Mouse (Mus musculus) CH12.LX (cell line): ENCODE data around the gene Mcur1.

Source experiments
- CHD1 ChIP-seq: IDR thresholded peaks from 2 replicates; pipeline ENCODE4 v1.6.1; 2012; ENCODE audit warnings: low read depth, low read length, improper control_type of control experiment, inconsistent platforms
- CTCF ChIP-seq, 2 experiments: IDR thresholded peaks in 1 of 2; conservative IDR thresholded peaks in 1 of 2; 2 replicates each; pipeline ENCODE4 v1.5.1; 2011 to 2012; ENCODE audit warnings: low read depth in 2 of 2, low read length in 2 of 2, improper control_type of control experiment in 1 of 2, inconsistent platforms in 1 of 2, mild to moderate bottlenecking in 1 of 2, moderate library complexity in 1 of 2
- EP300 ChIP-seq: IDR thresholded peaks from 2 replicates; pipeline ENCODE4 v1.6.1; 2011; ENCODE audit warnings: low read length, improper control_type of control experiment
- ETS1 ChIP-seq: conservative IDR thresholded peaks from 2 replicates; pipeline ENCODE4 v1.6.1; 2012; ENCODE audit warnings: low read depth, mild to moderate bottlenecking, inconsistent platforms, low read length, improper control_type of control experiment, moderate library complexity
- USF2 ChIP-seq: conservative IDR thresholded peaks from 2 replicates; pipeline ENCODE4 v1.6.1; 2011; ENCODE audit warnings: low read depth, low read length, improper control_type of control experiment

DNA sequence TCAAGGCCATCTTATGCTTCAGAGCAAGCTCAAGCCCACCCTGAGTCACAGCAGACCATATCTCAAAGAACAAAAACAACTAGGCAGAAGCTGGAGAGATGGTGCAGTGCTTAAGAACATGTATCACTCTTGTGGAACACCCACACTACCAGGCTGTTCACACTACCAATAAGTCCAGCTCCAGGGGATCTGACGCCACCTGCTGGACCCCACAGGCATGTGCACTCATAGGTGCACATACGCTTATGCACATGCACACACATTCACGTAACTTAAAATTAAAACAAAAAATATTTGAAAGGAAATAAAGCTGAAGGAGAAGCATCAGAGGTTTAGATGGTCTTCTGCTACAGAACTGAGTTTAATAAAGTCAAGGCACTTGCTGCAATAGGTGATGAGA, 62.2 kb downstream of the Mcur1 start:
- TF ChIP-seq EP300 (no peak), CTCF (conservative IDR thresholded peaks at IDR 0.05 in 1 of 2, IDR thresholded peaks at IDR 0.05 in 1 of 2; ENCODE audit: low read depth in 2 of 2, low read length in 2 of 2) (peak in 1 of 2 experiments; percentile 16; a peak in 2 of 4 replicates), ETS1 (no peak), CHD1 (no peak), USF2 (no peak)
